Mouse (Mus musculus) Patski (cell line): ENCODE measurements at regions not wholly inside any gene's neighbourhood (a gene's known extent, or its start where the extent isn't known, plus 50 kb on each side); places are given as distances from the start of the nearest gene placed in this dataset.

ENCODE experiments used
- ATAC-seq: fragments of 100-300 bp; one replicate; pipeline ENCODE4 v1.8.0; 2021
- CTCF ChIA-PET: fragments of 350-600 bp; sonication (Branson Sonifier 250); formaldehyde crosslinking; loops from one replicate; lab custom pipeline; 2022; ENCODE audit warnings: inconsistent platforms; lab: Charles Lee
- POLR2A ChIA-PET: fragments of 350-600 bp; sonication (Branson Sonifier 250); formaldehyde crosslinking; loops from one replicate; lab custom pipeline; 2022; ENCODE audit warnings: antibody characterized with exemption, inconsistent platforms; lab: Charles Lee
- DNase-seq: peaks from one replicate; pipeline ENCODE4 v3.0.0-alpha.2; 2011; ENCODE audit warnings: low read depth, low spot score
- H3K27me3 ChIP-seq: fragments of 371-371 bp; one replicate; pipeline ENCODE4 v1.5.1; 2021
- CTCF ChIP-seq: fragments of 100-300 bp; IDR thresholded peaks from one replicate; pipeline ENCODE4 v1.5.1; 2021
- in situ Hi-C: fragments of 300-500 bp; cut with MboI; formaldehyde crosslinking; loops from 3 replicates; pipeline ENCODE4 v1.11.1; 2018; ENCODE audit warnings: low pct_unique_long_range_greater_than_20kb, mixed read lengths

- H3K27me3 ChIP-seq, result peaks cover 4% of the 10 kb centered on the region
- in situ Hi-C loops, result no loop called here
- POLR2A ChIA-PET, result no interaction called here
- ATAC-seq (no peak), DNase-seq (no peak)
- no peak for TF ChIP-seq CTCF
- CTCF ChIA-PET, result no interaction called here
Observed at GRCm38 (mm10) chr15:24743240-24743639, 670.3 kb downstream of the Basp1 start.

DNA sequence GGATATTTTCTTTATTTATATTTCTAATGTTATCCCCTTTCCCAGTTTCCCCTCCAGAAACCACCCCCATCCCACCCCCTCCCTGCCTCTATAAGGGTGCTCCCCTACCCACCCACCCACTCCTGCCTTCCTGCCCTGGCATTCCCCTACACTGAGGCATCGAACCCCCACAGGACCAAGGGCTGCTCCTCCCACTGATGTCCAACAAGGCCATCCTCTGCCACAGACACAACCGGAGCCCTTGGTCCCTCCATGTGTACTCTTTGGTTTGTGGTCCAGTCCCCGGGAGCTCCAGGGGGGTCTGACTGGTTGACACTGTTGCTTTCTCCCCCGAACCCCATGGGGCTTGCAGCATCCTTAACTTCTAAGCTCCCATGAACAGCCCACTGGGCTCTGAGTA, 688.4 kb downstream of the Basp1 start:
- ChIA-PET CTCF (interaction anchor here (1.6 kb wide), 1 partner anchor 323 kb away, joined by 3 read pairs; no protein-coding TSS in a partner anchor), POLR2A (no interaction called here)
- in situ Hi-C loops, result loop anchor here (10.0 kb wide), 1 partner anchor 690 kb away; the partner anchor contains the start of gene Basp1
- TF ChIP-seq CTCF, result no peak
- DNase-seq, result no peak
- no peak for ATAC-seq
- no peaks in the 10 kb centered on the region for H3K27me3 ChIP-seq

GRCm38 (mm10) chr15:24724664-24725063, 688.9 kb downstream of the Basp1 start:
- peak; percentile 51 for TF ChIP-seq CTCF
- ChIA-PET POLR2A (no interaction called here), CTCF (interaction anchor here (1.6 kb wide), 1 partner anchor 324 kb away, joined by 3 read pairs; no protein-coding TSS in a partner anchor)
- DNase-seq, result no peak
- no peaks in the 10 kb centered on the region for H3K27me3 ChIP-seq
- peak; percentile 26 for ATAC-seq
- in situ Hi-C loops, result loop anchor here (10.0 kb wide), 1 partner anchor 690 kb away; the partner anchor contains the start of gene Basp1

DNA sequence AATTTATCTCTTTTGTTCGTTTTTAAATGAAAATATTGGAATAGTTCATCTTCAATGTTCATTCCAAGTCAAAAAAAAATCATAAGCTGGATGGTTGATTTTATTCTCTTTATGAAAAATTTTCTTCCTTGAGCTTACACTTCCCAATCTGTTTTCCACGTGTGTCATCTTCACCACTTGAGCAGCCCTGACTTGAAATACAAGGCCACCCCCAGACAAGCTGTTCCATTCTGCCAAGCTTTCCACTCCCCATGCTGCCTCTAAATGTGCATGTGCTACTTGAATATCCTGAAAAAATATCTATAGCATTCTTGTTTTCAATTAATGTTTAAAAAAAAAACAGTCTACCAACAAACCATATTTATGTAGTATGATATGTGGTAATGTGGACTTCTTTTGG, 693.2 kb downstream of the Basp1 start:
- ChIA-PET CTCF (interaction anchor here (0.6 kb wide), 1 partner anchor 14 kb away, joined by 3 read pairs; no protein-coding TSS in a partner anchor), POLR2A (interaction anchor here (0.5 kb wide), 1 partner anchor 245 kb away, joined by 6 read pairs; no protein-coding TSS in a partner anchor)
- in situ Hi-C loops, result loop anchor here (10.0 kb wide), 1 partner anchor 694 kb away; the partner anchor contains the start of gene Basp1
- ATAC-seq (no peak), DNase-seq (no peak)
- H3K27me3 ChIP-seq, result no peaks in the 10 kb centered on the region
- no peak for TF ChIP-seq CTCF

DNA sequence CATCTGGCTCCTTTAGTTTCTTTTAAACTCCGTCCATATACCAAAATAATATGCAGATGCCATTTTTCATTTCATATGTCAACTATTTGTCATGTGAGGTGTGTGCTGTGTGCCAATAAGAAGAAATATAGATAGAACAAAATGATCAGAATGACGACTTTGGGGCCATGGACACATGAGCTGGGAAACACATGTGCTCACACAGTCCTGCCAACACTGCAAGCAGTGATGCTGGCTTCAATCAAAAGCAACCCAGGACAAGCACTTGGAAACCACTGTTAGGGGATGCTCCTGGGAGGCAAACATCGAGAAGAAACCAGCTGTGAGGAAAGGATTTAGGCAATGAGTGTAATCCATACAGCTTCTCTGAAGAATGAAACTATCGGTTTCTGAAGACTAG, 731.4 kb downstream of the Basp1 start:
- CTCF ChIA-PET, result interaction anchor here (1.1 to 1.2 kb wide), 2 partner anchors 14 to 20 kb away, joined by 3 to 4 read pairs; no protein-coding TSS in a partner anchor
- DNase-seq (no peak), ATAC-seq (no peak)
- no peak for TF ChIP-seq CTCF
- in situ Hi-C loops, result no loop called here
- POLR2A ChIA-PET, result no interaction called here
- H3K27me3 ChIP-seq, result peaks cover 3% of the 10 kb centered on the region

DNA sequence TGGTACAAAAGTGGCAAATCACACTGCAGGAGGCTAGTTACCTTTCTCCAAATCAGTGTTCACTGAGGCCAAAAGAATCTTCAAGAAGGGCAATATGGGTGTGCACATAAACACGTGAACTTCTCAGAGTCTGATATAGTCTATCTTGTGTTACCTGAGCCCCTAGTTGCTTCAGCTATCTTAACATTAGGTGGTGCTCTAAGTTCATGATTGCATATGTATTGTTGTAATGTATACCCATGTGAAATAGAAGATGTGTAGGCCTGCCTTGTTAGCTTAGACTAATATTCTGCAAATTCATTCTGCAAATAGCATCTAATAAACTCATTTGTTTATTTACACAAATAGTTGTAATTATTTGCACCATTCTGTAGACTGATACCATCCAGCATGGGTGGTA, 764.6 kb downstream of the Basp1 start:
- in situ Hi-C loops, result no loop called here
- POLR2A ChIA-PET, result no interaction called here

DNA sequence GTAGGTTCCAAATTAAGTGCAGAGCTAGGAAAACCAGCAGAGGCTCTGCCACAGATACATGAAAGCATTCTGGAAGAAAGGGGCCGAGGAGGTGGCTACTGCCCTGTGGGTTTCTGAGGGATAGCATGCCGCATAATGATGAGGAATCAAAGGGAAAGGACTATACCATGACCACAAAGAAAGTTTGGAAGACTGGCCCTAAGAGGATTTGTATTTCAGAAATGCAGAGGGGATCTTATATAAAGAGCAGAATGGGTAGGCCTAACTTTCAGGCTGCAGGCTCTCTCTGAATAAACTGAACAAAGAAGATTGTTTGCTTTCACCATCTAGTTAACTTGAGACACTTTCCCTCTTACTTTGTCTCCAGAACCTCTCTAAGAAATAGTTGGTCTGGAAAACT, 777.9 kb downstream of the Basp1 start:
- POLR2A ChIA-PET, result no interaction called here
- in situ Hi-C loops, result no loop called here

More for the DNA sequence above, 764.6 kb downstream of the Basp1 start:
- no peaks in the 10 kb centered on the region for H3K27me3 ChIP-seq
- DNase-seq (no peak), ATAC-seq (no peak)
- TF ChIP-seq CTCF, result no peak
- CTCF ChIA-PET, result no interaction called here

DNA sequence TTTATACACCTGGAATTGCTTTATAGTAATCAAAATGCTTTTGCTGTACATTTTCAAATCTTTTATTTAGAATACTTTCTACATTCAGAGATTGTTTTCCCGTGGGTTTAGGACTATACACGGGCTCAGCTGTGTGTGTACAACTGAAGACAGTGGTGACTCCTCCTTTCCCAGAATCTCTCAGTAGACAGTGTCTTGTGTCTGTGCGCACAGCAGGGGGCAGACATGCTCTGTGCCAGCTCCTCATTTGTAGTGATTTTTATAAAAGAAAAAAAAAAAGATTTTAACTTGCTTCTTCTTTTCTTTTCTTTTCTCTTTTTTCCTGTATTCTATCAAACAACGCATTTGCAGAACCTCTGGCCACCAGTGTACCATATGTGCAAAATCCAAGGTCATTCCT, 817.3 kb downstream of the Basp1 start:
- ChIA-PET POLR2A (no interaction called here), CTCF (no interaction called here)
- DNase-seq, result no peak
- TF ChIP-seq CTCF, result peak; percentile 54
- no peak for ATAC-seq
- H3K27me3 ChIP-seq, result peaks cover 17% of the 10 kb centered on the region
- in situ Hi-C loops, result loop anchor here (10.0 to 25.0 kb wide), 3 partner anchors 441 to 1116 kb away; no protein-coding TSS in a partner anchor

More for the DNA sequence above, 777.9 kb downstream of the Basp1 start:
- CTCF ChIA-PET, result no interaction called here
- no peak for TF ChIP-seq CTCF
- DNase-seq, result no peak
- no peak for ATAC-seq
- H3K27me3 ChIP-seq, result peaks cover 4% of the 10 kb centered on the region

GRCm38 (mm10) chr15:24588943-24589342, 824.6 kb downstream of the Basp1 start:
- ATAC-seq (no peak), DNase-seq (peak; percentile 4)
- ChIA-PET POLR2A (no interaction called here), CTCF (no interaction called here)
- in situ Hi-C loops, result loop anchor here (25.0 kb wide), 2 partner anchors 448 to 1123 kb away; no protein-coding TSS in a partner anchor
- H3K27me3 ChIP-seq, result peaks cover 17% of the 10 kb centered on the region
- TF ChIP-seq CTCF, result peak; percentile 52

- no peak for ATAC-seq
- POLR2A ChIA-PET, result no interaction called here
- peaks cover 7% of the 10 kb centered on the region for H3K27me3 ChIP-seq
- DNase-seq, result no peak
- no peak for TF ChIP-seq CTCF
- in situ Hi-C loops, result no loop called here
- CTCF ChIA-PET, result no interaction called here
Observed at GRCm38 (mm10) chr15:24566981-24567380, 846.6 kb downstream of the Basp1 start.

DNA sequence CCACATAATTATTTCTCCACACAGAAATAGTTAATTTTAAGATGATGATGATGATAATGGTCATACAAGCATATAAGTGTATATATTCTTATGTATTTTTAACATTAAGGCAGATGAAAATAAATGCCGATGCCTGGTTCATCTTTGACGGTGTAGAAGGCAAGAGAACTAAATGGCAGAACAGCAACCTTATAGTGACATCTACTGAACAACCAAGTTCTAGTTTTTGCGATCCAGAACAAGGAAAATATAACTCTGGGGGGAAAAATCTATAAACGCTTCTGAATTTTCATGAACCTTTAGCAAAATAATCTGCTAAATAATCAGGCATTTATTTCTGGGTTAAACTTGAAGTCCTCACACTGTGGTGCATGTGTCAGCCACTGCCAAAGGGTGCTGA, 856.8 kb downstream of the Basp1 start:
- DNase-seq (no peak), ATAC-seq (no peak)
- in situ Hi-C loops, result no loop called here
- no peak for TF ChIP-seq CTCF
- peaks cover 6% of the 10 kb centered on the region for H3K27me3 ChIP-seq
- ChIA-PET CTCF (no interaction called here), POLR2A (interaction anchor here (0.5 kb wide), 1 partner anchor 52 kb away, joined by 3 read pairs; no protein-coding TSS in a partner anchor)

- ATAC-seq (no peak), DNase-seq (no peak)
- TF ChIP-seq CTCF, result no peak
- peaks cover 11% of the 10 kb centered on the region for H3K27me3 ChIP-seq
- in situ Hi-C loops, result no loop called here
- POLR2A ChIA-PET, result no interaction called here
- CTCF ChIA-PET, result no interaction called here
Observed at GRCm38 (mm10) chr15:24550108-24550507, 863.5 kb downstream of the Basp1 start.
